Mouse (Mus musculus): ENCODE results near the gene Nxpe4. TPM values are rescaled to one million over a fixed set of nuclear protein-coding genes. Genes with fewer than 3 reads are reported as not detected.
"Not testable (repeated sequence)": the region's sequence is repeated elsewhere in the genome, so short reads cannot be mapped to it uniquely, and the experiment has no call there.

The Nxpe4 gene
- polyA plus RNA-seq, 1 experiment from 2014 or later, result 7.8 TPM

DNA sequence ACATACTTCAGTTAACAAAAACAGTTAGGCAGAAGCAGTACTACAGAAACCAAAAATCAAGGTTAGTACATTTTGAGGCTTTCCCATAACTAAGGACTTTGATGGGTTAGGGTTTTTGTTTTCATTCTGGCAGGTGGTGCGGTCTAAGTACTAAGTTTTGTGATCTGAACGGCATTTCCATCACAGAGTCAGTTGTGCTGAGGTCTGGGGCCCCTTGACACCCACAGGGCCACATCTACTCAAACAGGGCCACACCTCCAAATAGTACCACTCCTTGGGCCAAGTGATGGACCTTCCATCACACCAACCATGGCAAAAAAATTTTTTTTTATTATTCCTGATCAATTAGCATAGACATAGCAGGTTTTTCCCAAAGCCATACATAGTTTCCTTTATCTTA, 251.8 kb downstream of the Nxpe4 start:
- Histone ChIP-seq H3K27ac (replicated peaks) (no peak overlapping the region), H3K36me3 (replicated peaks) (no peaks in the 10 kb centered on the region), H3K9ac (no peak overlapping the region), H3K9me3 (replicated peaks) (no peaks in the 10 kb centered on the region), H3K4me2 (no peak overlapping the region), H3K27me3 (peaks cover 5% of the 10 kb centered on the region; the same call in 1 of the 2 replicates), H3K4me1 (replicated peaks) (peaks cover 6% of the 10 kb centered on the region), H3K4me3 (replicated peaks) (no peak overlapping the region)
- ATAC-seq (ENCODE audit: insufficient read depth), result no peak
- 58% methylated on average over 2 of the region's 2 CpGs for WGBS (ENCODE audit: insufficient replicate concordance)

GRCm38 (mm10) chr9:48417366-48417765, 255.5 kb downstream of the Nxpe4 start:
- not testable (repeated sequence) for H3K4me3 ChIP-seq (replicated peaks); H3K36me3 ChIP-seq (replicated peaks)
- WGBS (ENCODE audit: insufficient replicate concordance), result 78% methylated on average over 8 of the region's 8 CpGs

DNA sequence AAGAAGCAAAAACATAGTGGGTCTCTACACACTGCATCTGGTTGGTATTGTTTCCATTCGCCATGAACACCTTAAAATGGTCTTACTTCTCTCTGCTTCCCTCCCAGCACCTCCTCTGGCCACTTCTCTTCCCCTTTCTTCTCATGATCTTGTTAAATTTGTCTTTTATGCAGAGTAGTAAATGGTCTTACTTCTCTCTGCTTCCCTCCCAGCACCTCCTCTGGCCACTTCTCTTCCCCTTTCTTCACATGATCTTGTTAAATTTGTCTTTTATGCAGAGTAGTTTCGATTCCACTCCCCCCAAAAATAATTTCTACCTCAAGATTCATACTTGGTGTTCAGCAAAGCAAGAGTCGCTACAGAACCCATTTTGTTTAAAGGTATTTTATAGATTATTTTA, 256.2 kb downstream of the Nxpe4 start:
- H3K27ac ChIP-seq (replicated peaks), result no peak overlapping the region
- H3K4me2 ChIP-seq, result no peak overlapping the region
- no peak overlapping the region for H3K4me3 ChIP-seq (replicated peaks)
- H3K27me3 ChIP-seq, result peaks cover 5% of the 10 kb centered on the region; the same call in 1 of the 2 replicates
- no peak for ATAC-seq (ENCODE audit: insufficient read depth)
- no peaks in the 10 kb centered on the region for H3K9me3 ChIP-seq (replicated peaks)
- no peaks in the 10 kb centered on the region for H3K36me3 ChIP-seq (replicated peaks)
- no peak overlapping the region for H3K9ac ChIP-seq
- H3K4me1 ChIP-seq (replicated peaks), result no peaks in the 10 kb centered on the region
- WGBS (ENCODE audit: insufficient replicate concordance), result 35% methylated on average over 3 of the region's 3 CpGs

More at GRCm38 (mm10) chr9:48417366-48417765, 255.5 kb downstream of the Nxpe4 start:
- not testable (repeated sequence) for H3K9ac ChIP-seq; H3K4me2 ChIP-seq; H3K27ac ChIP-seq (replicated peaks); H3K4me1 ChIP-seq (replicated peaks); H3K27me3 ChIP-seq; H3K9me3 ChIP-seq (replicated peaks); ATAC-seq (ENCODE audit: insufficient read depth)

DNA sequence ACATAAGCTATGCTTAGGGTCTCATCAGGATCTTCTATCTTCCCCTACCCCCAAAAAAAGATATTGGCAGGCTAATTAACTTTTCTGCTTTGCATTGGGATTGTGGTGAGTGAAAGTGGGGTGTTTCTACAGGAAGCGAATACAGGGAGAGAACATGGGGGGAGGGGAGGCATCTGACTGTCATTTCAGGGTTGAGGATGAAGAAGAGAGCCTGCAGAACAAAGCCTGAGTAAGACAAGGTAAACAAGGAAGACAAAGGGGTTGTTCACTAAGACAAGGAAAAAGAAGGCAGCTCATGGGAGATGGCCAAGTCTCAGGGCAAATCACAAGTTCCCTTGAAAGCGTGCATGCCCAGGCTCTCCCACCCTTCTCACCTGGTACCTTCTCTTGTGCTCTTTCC, 256.6 kb downstream of the Nxpe4 start:
- no peaks in the 10 kb centered on the region for H3K9me3 ChIP-seq (replicated peaks)
- no peaks in the 10 kb centered on the region for H3K36me3 ChIP-seq (replicated peaks)
- no peak overlapping the region for H3K27ac ChIP-seq (replicated peaks)
- no peak for ATAC-seq (ENCODE audit: insufficient read depth)
- no peak overlapping the region for H3K4me2 ChIP-seq
- H3K4me1 ChIP-seq (replicated peaks), result no peaks in the 10 kb centered on the region
- H3K9ac ChIP-seq, result no peak overlapping the region
- no peak overlapping the region for H3K4me3 ChIP-seq (replicated peaks)
- WGBS (ENCODE audit: insufficient replicate concordance), result 62% methylated on average over 2 of the region's 2 CpGs
- peaks cover 5% of the 10 kb centered on the region; the same call in 1 of the 2 replicates for H3K27me3 ChIP-seq

DNA sequence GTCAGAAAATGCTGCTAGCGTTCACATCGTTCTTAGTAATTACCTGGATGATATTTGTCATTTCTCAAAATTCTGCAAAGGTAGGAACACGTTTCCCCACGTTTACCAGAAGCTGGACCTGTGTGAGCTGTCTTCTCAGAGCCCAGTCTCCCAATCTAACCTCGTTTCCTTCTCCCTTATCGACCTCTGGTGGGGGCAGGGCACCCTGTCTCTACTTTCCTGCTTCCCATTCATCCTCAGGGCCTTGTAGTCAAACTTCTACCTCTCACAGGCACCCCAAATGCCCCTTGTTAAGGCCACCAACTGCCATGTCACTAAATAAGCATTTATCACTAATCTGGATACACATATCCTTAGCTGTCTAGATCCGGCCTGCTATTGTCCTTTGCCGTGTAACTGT, 257.0 kb downstream of the Nxpe4 start:
- 0 out of 2 replicates have a peak overlapping the region, but pooled peaks have one; percentile 33 for H3K27ac ChIP-seq (replicated peaks)
- no peak overlapping the region for H3K4me2 ChIP-seq
- no peak for ATAC-seq (ENCODE audit: insufficient read depth)
- no peak overlapping the region for H3K4me3 ChIP-seq (replicated peaks)
- H3K9ac ChIP-seq, result no peak overlapping the region
- no peaks in the 10 kb centered on the region for H3K36me3 ChIP-seq (replicated peaks)
- no peaks in the 10 kb centered on the region for H3K4me1 ChIP-seq (replicated peaks)
- WGBS (ENCODE audit: insufficient replicate concordance), result 48% methylated on average over 8 of the region's 8 CpGs
- H3K9me3 ChIP-seq (replicated peaks), result no peaks in the 10 kb centered on the region
- peaks cover 5% of the 10 kb centered on the region; the same call in 1 of the 2 replicates for H3K27me3 ChIP-seq

- H3K9ac ChIP-seq, result no peak overlapping the region
- WGBS (ENCODE audit: insufficient replicate concordance), result 65% methylated on average over 7 of the region's 7 CpGs
- H3K27me3 ChIP-seq, result peaks cover 5% of the 10 kb centered on the region; the same call in 1 of the 2 replicates
- ATAC-seq (ENCODE audit: insufficient read depth), result no peak
- H3K9me3 ChIP-seq (replicated peaks), result no peaks in the 10 kb centered on the region
- H3K36me3 ChIP-seq (replicated peaks), result no peaks in the 10 kb centered on the region
- H3K4me3 ChIP-seq (replicated peaks), result no peak overlapping the region
- no peak overlapping the region for H3K4me2 ChIP-seq
- no peaks in the 10 kb centered on the region for H3K4me1 ChIP-seq (replicated peaks)
- no peak overlapping the region for H3K27ac ChIP-seq (replicated peaks)
Observed at GRCm38 (mm10) chr9:48420437-48420836, 258.6 kb downstream of the Nxpe4 start.

GRCm38 (mm10) chr9:48421029-48421428, 259.2 kb downstream of the Nxpe4 start:
- H3K27me3 ChIP-seq, result peaks cover 1% of the 10 kb centered on the region; the same call in 1 of the 2 replicates
- H3K27ac ChIP-seq (replicated peaks), result no peak overlapping the region
- no peak overlapping the region for H3K9ac ChIP-seq
- no peaks in the 10 kb centered on the region for H3K4me1 ChIP-seq (replicated peaks)
- no peaks in the 10 kb centered on the region for H3K9me3 ChIP-seq (replicated peaks)
- WGBS (ENCODE audit: insufficient replicate concordance), result 34% methylated on average over 2 of the region's 2 CpGs
- H3K4me3 ChIP-seq (replicated peaks), result no peak overlapping the region
- no peaks in the 10 kb centered on the region for H3K36me3 ChIP-seq (replicated peaks)
- no peak for ATAC-seq (ENCODE audit: insufficient read depth)
- no peak overlapping the region for H3K4me2 ChIP-seq

- Histone ChIP-seq H3K27me3 (no peaks in the 10 kb centered on the region), H3K9me3 (replicated peaks) (no peaks in the 10 kb centered on the region), H3K36me3 (replicated peaks) (no peaks in the 10 kb centered on the region), H3K27ac (replicated peaks) (no peak overlapping the region), H3K4me3 (replicated peaks) (no peak overlapping the region), H3K4me1 (replicated peaks) (no peaks in the 10 kb centered on the region), H3K4me2 (no peak overlapping the region), H3K9ac (no peak overlapping the region)
- no peak for ATAC-seq (ENCODE audit: insufficient read depth)
- WGBS (ENCODE audit: insufficient replicate concordance), result 53% methylated on average over 2 of the region's 2 CpGs
Observed at GRCm38 (mm10) chr9:48421561-48421960, 259.7 kb downstream of the Nxpe4 start.

GRCm38 (mm10) chr9:48422382-48422781, 260.6 kb downstream of the Nxpe4 start:
- Histone ChIP-seq H3K9ac (no peak overlapping the region), H3K4me3 (replicated peaks) (no peak overlapping the region), H3K27me3 (no peaks in the 10 kb centered on the region), H3K4me2 (peak overlapping the region; percentile 13; the same call in 1 of the 2 replicates), H3K9me3 (replicated peaks) (no peaks in the 10 kb centered on the region), H3K4me1 (replicated peaks) (no peaks in the 10 kb centered on the region), H3K27ac (replicated peaks) (0 out of 2 replicates have a peak overlapping the region, but pooled peaks have one; percentile 20), H3K36me3 (replicated peaks) (no peaks in the 10 kb centered on the region)
- 44% methylated on average over 8 of the region's 8 CpGs for WGBS (ENCODE audit: insufficient replicate concordance)
- no peak for ATAC-seq (ENCODE audit: insufficient read depth)

- H3K9ac ChIP-seq, result no peak overlapping the region
- no peak overlapping the region for H3K4me3 ChIP-seq (replicated peaks)
- H3K4me2 ChIP-seq, result 0 out of 2 replicates have a peak overlapping the region, but pooled peaks have one; percentile 13
- no peak overlapping the region for H3K27ac ChIP-seq (replicated peaks)
- no peaks in the 10 kb centered on the region for H3K36me3 ChIP-seq (replicated peaks)
- no peaks in the 10 kb centered on the region for H3K4me1 ChIP-seq (replicated peaks)
- 0 out of 2 replicates have a peak, but pooled peaks cover 4% of the 10 kb centered on the region for H3K27me3 ChIP-seq
- 28% methylated on average over 1 of the region's 1 CpGs for WGBS (ENCODE audit: insufficient replicate concordance)
- no peaks in the 10 kb centered on the region for H3K9me3 ChIP-seq (replicated peaks)
- no peak for ATAC-seq (ENCODE audit: insufficient read depth)
Observed at GRCm38 (mm10) chr9:48423256-48423655, 261.4 kb downstream of the Nxpe4 start.

DNA sequence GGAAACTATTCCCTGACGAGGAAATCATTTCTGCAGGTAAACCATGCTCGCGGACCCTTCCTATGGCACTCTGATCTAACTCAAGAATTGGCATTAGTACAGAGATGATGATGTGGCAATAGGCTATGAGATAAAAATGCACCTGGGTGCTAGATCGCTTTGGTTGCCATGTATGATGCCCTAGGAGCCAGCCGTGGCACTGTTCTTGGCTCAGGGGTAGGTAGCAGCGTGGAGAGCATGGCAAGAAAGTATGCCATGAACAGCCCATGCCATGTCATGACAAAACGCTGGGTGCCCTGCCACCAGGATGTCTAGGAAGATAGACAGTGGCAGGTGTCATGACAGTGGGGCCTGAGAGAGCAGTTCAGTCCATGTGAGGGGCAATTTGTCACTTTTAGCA, 265.4 kb downstream of the Nxpe4 start:
- no peak overlapping the region for H3K4me2 ChIP-seq
- H3K27me3 ChIP-seq, result peaks cover 8% of the 10 kb centered on the region; the same call in 1 of the 2 replicates
- 71% methylated on average over 7 of the region's 7 CpGs for WGBS (ENCODE audit: insufficient replicate concordance)
- no peak overlapping the region for H3K9ac ChIP-seq
- ATAC-seq (ENCODE audit: insufficient read depth), result no peak
- no peak overlapping the region for H3K27ac ChIP-seq (replicated peaks)
- H3K4me1 ChIP-seq (replicated peaks), result no peaks in the 10 kb centered on the region
- H3K36me3 ChIP-seq (replicated peaks), result no peaks in the 10 kb centered on the region
- H3K9me3 ChIP-seq (replicated peaks), result no peaks in the 10 kb centered on the region
- no peak overlapping the region for H3K4me3 ChIP-seq (replicated peaks)

DNA sequence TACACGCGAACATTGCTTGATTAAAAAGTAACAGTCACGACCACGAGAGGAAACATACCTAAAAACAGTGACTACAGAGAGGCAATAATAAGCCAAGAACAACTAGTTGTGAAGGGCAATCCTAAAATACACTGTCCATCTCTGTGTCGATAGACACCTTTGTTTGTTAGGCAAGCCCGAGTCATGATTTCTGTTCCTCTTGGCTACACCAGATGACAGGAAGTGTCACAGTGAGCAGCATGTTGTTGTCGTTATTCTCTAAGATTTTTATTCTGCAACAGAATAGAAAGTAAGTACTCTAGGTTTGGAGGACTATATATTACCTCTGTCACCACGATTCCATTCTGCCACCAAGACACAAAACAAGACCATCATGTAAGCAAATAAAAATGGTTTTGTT, 270.6 kb downstream of the Nxpe4 start:
- H3K36me3 ChIP-seq (replicated peaks), result no peaks in the 10 kb centered on the region
- ATAC-seq (ENCODE audit: insufficient read depth), result no peak
- peaks cover 10% of the 10 kb centered on the region; the same call in 1 of the 2 replicates for H3K27me3 ChIP-seq
- H3K4me3 ChIP-seq (replicated peaks), result no peak overlapping the region
- H3K4me1 ChIP-seq (replicated peaks), result no peaks in the 10 kb centered on the region
- H3K27ac ChIP-seq (replicated peaks), result no peak overlapping the region
- 37% methylated on average over 8 of the region's 8 CpGs for WGBS (ENCODE audit: insufficient replicate concordance)
- no peaks in the 10 kb centered on the region for H3K9me3 ChIP-seq (replicated peaks)
- H3K9ac ChIP-seq, result no peak overlapping the region
- H3K4me2 ChIP-seq, result no peak overlapping the region

Measured in liver, embryonic 15.5 days (tissue).